Mouse (Mus musculus): ENCODE results near the gene Myt1l.

Gene Myt1l

DNA sequence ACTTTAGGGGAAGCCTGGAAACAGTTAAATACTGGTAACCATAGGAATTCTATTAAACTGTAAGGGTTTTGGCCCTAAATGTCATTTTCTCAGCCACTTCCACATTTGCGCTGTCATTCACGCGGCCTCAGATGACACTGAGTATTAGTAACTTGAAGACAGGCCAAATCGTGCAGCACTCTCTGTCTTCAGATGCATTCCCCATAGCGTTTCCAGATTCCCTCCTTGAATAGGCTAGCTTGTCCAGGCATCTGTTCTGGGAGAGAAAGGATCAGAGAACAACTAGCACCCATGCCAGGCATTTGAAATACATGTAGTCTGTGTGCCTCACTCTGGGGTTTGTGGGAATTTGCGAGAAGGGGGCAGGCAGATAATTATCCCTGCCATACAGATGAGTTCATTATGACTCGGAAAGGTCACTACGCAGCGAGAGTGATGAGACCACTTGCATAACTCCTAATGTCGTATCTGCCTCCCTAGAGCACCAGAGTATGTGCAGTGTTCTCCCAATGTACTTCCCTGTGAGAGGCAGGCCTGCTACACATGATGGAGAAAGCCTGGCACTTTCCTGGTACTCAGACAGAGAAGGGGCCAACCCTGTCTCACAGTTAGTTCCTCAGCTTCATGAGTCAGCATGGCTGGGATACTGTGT is 295.7 kb downstream of the Myt1l start:
- DNase-seq, result no peak

DNA sequence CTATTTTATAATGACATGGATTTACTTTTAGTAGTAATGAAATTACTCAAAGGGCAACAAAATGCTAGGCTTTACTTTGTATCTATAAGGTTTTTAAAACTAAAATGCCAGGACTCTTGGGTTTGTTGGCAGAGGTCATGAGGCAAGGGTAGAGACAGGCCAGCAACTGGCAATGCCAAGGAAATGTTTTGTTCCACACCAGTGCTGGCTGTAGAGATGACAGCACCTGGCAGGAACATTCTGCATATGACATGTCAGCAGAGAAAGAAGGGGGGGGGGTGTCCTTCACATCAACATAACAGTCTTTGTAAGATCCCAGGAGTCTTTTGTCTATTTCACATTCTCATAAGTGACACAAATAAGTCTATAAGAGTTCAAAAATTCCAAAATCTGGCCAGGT is 302.4 kb downstream of the Myt1l start:
- DNase-seq, result no peak

DNA sequence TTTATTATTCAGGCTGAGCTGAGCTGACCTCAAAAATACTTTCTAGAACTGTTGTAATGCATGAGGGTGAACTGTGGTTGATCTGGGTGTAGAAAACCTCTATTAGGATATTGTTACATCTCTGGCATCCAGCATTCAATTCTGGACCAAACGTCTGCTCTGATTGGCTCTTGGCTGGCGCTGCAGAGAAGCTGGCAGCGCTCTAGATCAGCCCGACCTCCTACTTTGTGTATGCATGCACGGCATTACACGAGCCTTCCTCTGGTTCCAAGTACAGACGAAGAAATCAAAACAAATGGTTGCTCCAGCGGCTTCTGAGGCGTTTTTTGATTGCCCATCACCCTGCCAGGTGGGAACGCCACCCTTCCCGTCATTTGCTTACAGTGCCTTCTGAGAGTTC is 303.2 kb downstream of the Myt1l start:
- no peak for DNase-seq

DNA sequence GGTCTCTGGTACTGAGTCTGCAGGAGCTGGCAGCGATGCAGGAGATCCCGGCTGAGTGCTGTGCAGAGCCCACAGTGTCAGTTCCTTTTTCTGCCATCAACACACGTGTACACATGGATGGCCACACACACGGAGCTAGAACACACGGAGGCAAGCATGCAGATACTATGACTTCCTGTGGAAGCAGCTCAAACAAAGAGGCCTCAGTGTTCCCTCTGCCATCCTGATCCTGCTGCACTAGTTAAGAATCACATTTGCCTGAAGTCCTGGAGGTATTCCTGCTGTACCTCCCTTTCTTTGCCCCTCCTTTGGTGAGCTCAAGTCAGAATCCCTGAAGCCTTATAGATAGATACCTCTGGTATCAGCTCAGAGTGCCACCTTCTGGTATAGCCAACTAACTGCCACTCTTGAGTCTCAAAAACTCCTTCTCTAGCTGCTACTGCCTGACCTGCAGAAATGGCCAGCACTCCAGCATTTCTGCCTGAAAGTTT is 309.2 kb downstream of the Myt1l start:
- no peak for DNase-seq

DNA sequence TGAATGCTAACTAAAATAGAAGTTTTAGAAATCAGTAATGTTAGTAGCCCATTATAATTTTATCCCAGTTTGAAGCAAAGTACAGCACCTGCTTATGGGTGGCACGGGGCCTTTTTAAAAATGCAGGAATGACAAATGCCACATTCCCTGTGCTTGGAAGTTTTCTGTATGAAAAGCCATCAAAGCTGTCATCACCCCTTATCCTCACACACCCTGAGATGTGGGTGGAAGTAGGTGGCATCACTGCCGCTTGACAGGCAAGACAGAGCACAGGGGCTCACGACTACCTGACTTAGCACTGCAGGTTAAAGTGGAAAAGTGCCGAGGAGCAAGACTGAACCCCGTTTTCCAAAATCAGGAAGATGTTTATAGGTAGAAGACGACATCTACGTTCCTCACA is 310.2 kb downstream of the Myt1l start:
- no peak for DNase-seq

DNA sequence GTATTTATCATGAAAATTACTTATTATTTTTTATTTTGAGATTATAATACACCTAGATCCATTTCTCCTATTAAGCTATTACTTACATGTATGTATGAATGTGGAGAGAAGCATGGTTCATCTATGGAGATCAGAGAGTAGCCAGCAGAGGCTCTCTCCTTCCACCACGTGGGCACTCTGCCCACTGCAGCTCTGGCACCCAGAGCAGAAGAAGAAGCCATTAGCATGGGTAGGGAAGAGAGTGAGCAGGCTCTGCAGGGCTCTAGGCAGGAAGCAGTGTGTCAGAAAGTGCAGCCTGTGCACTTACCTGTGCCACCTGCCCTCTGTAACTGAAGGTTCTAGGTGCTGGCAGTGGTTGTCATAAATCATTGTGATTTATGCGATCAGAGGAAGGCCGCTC is 321.8 kb downstream of the Myt1l start:
- DNase-seq, result no peak

DNA sequence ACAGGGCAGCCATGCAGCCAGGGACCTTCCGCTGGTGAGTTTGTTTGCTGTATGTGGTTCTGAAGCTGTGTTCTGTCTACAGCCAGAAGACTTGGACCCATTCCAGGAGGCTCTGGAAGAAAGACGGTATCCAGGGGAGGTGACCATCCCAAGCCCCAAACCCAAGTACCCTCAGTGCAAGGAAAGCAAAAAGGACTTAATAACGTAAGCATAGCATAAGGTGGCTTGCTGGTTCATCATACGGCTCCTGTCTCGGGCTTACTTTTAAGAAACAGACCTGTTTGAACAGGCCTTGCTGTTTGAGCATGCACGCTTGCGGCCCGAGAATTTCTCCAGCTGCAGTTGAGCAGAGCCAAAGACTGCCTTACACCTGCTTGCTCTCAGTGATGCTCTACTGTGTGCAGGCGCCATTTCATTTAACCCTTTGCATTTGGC is 326.0 kb downstream of the Myt1l start:
- no peak for DNase-seq

DNA sequence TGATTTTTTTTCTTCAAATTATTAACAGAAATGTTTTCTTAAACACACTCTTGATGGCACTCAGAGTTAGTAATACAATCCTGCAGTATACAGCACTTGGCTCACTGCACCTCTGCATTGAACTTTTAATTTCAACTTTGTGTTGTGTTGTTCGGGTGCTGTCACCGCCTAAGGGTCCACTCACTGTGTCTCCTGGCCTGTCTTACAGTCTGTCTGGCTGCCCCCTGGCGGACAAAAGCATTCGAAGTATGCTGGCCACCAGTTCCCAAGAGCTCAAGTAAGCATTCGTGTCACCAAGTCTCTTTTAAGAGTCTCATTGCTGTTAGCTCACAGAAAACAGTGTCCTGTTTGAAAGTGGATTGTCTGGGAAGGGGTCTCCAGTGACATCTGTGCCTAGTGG is 326.8 kb downstream of the Myt1l start:
- peak; percentile 8 for DNase-seq

DNA sequence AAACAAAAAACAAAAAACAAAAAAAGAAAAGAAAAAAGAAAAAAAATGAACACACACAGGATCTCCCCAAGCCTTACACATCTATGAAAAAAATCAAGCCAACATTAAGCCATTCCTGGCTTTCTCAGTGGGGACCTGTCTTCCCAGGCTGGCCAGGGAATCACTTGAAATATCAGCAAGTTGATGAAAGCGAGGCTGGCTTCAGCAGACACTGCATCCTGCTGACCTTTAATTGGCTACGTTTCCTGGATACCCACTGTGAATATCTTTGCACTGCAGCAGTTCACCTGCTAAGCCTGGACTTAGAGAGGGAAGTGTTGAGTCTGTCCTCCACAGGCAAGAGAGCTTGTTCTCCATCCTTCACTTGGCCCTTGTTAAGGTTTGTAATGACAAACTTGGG is 332.8 kb downstream of the Myt1l start:
- no peak for DNase-seq

DNA sequence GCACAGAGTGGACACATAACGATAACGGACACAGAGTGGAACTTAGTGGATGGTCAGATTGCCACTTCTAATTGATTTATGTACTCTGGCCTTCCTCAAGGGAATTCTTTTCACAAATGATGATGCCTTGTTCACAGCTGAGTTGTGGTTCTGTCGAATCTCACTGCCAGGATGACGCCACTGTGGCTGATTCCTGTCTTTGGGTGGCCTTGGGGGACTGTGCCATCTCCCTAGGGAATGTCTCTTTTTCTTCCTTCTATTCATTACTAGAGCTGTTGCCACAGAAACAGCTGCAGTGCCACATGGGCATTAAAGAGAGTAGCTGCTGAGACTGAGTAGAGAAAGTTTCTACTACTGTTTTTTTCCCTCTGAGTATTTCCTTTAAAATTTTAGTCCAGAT is 340.1 kb downstream of the Myt1l start:
- no peak for DNase-seq

DNA sequence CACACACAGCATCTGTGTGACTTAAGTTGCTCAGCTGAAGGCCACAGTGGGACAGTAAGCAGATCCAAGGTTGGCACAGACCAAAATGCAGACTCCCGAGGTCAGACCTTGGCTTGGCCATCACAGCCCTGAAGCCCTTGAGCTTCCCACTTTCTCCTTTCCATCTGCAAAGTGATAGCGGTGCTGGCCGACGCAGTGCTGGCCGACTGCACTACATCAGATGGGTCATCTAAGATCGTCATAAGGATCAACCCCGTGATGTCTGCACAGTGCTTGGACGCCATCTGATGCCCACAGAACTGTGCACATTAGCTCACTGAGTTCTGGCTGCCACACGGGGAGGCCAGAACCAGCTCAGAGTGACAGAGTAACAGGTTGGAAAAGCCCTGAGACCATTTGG is 340.6 kb downstream of the Myt1l start:
- no peak for DNase-seq

DNA sequence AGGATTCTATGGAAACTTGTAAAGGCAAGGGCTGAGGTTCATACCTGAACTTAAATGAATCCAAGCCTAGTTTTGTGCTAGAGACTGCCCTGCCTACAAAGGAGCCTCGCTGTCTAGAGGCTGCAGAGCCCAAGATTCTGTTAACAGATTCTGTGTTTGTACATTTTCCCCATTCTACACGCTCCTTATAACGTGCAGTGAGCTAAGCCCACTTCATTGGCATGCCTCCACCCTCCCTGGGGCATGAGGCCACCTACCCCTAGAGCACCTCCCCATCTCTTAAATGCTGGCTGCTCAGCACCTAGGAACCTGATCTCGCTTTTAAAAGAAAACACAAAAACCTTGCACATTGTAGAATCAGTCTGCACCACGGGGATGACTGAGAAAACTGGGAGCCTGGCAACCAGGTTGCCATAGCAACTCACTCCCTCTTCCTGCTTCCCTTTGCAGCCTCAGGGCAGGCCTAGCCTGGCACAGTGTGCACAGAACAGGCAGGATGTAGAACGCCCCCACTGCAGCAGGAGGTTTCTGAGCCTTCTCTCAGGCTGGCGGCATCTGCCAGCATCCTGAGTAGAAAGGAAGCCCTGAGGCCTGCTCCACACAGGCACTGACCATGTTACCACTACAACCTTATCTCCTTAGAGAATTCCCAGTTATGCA is 344.1 kb downstream of the Myt1l start:
- no peak for DNase-seq

DNA sequence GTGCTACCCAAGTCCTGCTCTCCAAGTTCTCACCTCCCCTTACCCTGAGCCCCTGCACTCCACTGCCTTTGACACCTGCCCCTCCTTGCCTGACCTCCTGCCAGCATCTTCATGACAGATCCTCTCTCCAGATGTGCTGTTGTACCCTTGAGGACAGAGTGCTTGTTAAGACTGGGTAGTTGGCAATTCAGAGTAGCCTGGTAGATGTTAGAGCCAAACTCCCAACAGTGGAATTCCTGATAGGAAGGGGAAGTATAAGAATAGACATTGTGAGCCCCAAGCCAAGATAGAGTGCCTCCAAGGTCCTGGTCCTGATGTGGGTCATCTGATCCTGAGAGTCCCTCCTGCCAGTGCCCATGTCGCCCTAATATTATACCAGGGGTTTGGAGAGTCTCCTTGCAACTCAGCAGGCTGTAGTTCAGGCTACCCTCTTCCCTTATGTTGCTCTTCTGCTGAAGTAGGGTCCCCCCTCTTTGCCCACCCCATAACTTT is 345.1 kb downstream of the Myt1l start:
- no peak for DNase-seq

DNA sequence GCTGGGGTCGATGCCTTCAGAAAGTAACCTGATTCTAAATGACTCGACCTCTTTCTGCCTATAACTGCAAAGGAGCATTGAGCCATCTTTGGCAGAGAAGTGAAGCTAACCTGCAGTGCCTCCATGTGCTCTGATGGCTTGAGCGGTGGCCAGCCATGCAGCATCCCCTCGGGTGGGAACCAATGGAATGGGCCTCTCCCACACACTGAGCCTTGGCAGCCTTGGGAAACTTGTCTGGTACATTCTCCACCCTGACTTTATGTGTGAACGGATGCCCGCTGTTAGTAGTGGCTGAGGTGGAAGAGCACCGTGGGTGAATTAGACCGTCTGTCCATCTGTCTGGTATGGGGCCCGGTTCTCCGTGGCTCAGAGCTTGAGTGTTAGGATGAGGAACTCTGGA is 349.8 kb downstream of the Myt1l start:
- DNase-seq, result no peak

DNA sequence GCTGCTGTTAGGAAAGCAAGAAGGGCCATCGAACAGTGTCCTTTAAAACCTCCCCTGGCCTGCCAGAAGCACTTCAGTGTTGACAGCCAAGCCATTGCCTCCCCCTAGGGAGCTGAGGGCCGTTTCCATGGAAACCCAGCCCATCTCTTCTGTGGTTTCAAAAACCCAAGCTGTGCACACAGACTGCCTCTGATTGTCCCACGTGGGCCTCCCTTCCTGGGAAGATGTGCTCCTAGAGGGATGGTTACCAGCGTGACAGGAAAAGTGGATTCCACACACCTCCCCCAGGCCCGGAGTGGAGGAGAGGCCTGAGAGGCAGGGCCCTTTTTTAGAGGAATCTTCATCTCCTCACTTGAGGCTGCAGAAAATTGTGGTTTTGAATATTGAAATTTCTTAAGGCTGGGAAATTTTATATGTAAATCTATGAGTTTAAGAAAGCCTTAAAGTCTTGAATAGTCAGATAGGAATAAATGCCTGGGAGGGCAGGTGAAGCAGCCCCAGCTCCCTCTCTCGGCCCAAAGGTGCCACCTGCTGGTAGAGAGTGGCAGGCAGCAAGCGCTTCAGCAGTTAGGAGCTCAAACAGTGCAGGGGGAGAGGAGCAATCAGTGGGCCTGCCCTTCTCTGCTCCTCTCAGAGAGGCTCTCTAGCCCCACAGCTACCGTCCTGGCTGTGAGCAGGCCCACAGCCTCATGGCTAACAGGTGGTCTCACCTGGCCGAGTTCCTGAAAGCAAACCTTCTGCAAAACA is 354.9 kb downstream of the Myt1l start:
- peak; percentile 46 for DNase-seq

DNA sequence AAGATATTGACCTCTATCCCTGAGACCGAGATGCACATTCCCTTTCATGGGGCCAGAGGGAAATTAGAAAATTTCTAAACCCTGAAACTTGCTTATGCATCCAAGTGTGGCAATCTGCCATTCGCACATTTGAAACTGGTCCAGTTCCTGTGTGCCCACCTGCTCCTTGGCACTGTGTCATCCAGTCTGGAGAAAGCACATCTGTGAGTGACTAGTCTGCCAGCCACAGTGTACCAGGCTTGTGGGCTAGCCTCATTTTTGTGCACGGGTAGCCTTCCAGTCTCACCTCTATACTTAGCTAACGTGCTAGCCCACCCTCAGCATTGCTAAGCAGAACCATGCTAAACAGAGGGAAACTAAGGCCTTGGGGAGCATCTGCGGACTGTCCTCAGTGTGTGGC is 356.2 kb downstream of the Myt1l start:
- DNase-seq, result no peak

DNA sequence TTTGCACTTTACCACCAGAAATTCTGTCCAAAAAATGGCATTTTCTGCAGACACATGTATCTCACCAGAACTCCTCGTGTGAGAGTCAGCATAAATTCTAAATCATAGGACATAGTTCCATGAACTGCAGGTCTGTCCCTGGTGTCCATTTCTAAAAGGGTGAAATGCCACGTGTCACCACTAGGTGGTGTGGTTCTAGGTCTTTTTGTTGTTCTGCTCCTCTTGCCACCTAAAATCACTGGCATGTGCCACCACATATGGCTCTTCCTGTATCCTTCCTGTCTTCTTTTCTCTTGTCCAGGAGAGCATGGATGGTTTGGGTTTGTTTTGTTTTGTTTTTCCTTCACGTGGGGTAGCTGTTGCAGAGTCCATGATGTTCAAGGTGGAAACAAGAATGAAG is 366.5 kb downstream of the Myt1l start:
- no peak for DNase-seq

DNA sequence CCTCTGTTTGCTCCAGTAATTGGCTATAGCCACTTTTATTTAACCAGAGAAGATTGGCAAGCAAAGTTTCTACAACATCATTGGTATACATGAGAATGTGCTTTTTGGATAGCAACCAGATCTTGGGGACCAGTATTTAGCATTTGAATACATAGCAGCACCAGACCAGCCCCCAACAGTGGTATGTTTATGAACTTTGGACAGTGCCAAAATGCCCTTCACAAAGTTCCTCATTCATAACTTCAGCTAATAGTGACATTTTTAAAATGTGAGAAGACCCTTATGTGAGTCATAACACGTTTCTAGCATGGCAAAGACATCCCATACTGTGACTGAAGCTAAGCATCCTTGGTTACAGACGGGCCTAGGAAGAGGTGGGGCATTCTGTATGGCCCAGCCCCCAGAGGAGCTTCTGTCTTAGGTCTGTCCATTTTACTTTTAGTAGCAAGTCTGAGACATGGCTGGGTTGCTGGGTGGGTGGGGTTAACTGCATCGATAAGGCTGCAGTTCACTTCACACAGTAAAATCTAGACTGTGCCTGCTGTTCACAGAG is 369.4 kb downstream of the Myt1l start:
- DNase-seq, result no peak

DNA sequence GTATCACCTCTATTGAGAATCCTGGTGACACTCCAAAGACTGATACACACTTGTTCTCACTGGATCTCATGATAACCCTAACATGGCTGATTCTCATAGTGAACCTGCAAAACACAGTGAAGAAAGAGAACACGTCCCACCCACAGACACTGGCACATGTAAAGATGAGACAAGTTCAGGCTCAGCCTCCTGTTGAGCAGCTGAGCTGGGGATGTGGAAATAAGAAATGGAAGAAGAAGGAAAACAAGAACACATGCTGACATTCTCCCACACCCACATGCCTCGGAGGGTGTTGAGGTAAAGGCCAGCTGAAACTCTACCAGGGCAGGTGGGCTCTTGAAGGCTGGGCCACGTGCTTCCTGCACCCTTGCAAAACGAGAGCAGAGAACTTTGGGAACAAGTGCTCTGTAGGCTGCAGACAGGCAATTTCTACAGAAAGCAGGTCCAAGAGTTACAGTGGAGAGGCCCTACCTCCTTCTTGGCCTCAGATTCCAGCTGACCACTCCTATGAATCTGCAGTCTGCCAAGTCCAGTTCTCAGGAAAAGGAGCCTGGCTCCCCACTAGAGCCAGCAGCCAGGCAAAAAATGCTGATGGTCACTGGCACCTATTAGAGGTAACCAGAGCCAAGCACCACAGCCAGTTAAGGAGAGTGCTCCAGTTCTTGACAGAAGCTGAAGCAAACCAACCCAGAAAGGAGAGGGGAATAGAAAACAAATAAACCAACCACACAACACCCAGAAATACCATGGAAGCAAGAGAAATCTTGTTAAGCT is 376.1 kb downstream of the Myt1l start:
- no peak for DNase-seq

DNA sequence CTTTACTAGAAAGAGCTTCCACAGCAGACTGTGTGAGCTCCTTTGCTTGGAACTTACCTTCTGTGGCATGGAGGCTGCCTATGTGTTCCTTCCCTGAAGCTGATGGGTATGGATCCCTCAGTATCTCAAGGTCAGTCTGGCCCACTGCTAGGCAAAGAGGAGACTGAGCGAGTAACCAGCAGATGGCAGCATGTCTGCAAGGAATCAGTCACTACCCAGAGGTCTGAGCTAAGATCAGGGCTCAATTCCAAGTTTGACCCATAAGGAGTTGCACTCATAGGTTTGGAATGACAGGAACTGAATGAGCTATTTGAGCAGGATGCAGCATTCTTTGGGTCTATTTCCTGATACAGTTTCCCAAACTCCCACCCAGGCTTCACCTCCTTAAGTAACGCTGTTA is 378.9 kb downstream of the Myt1l start:
- DNase-seq, result no peak

DNA sequence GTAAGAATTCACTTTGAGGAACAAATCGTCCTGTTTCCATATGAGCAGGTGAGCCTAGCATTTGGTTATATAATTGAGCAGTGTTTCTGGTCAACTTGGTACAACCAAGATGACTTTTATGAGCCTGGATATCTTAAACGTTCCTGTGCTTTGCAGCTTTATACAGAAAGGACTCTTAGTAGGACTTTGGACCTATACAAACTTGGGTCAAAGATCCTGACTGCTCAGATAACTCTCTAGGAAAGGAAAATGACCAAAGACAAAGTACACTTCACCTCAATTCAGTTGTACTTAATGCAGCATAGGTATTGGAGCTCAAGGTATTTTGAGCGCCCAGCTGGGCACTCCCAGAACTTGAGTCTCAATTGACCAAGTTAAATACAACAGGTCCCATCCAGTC is 388.0 kb downstream of the Myt1l start:
- no peak for DNase-seq

DNA sequence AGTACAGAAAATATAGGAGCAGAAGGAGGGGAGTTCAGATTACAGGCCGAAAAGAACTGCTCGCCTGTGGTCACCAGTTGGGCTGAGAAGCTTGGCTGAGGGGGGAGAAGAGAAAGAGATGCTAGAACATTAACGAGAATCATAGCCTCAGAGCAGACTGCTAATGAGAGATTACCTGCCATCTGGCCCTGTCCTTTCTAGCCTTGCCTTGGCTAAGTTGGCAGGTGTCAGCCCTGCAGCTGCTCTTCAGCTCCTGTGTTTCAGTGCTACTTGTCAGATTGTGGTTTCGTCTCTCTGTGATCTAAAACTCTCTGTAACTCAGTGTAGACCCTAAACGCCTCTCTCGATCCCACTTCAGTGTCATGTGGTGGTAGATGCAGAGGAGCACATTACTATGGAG is 388.6 kb downstream of the Myt1l start:
- no peak for DNase-seq

DNA sequence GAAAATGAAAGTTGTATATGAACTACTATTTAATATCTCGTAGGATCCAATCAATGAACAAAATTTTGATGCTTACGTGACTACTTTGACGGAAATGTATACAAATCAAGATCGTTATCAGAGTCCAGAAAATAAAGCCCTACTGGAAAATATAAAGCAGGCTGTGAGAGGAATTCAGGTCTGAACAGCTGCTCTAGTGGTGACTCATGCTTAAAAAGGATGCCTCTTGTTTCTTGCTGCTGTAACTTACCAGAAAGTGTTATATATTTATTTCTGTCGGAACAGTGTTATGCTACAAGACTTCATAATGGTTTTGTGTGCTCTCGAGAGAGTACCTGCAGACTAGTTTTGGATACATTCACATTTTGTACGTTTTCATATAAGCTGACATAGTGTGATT is 392.1 kb downstream of the Myt1l start:
- DNase-seq, result no peak
